Mouse (Mus musculus) heart, postnatal 0 days (tissue): ENCODE data around the gene Ints5.

Experiments
- CTCF ChIP-seq: IDR thresholded peaks from 2 replicates; pipeline ENCODE4 v1.5.1; 2016; ENCODE audit warnings: antibody characterized with exemption, control low read depth, low read depth
- EP300 ChIP-seq: IDR thresholded peaks from 2 replicates; pipeline ENCODE4 v1.6.1; 2016; ENCODE audit warnings: antibody characterized with exemption, low read depth

- TF ChIP-seq CTCF (0 out of 2 replicates have a peak, but pooled peaks have one; percentile 10), EP300 (no peak)
Observed at GRCm38 (mm10) chr19:8897865-8898495, 5.2 kb downstream of the Ints5 start, which contains the start of gene Ganab.
